Mouse (Mus musculus) lung, embryonic 15.5 days (tissue): ENCODE measurements at regions not wholly inside any gene's neighbourhood (a gene's known extent, or its start where the extent isn't known, plus 50 kb on each side); places are given as distances from the start of the nearest gene placed in this dataset.
A peak's percentile ranks its signal among the peaks of the same experiment; 100 is the strongest.

Source experiments
- ATAC-seq: fragments of 200-750 bp; cut with Nextera tagmentation; 2 replicates; pipeline ENCODE4 v1.8.0; 2017; ENCODE audit warnings: moderate number of reproducible peaks, borderline replicate concordance; ENCODE audit not compliant: low FRiP score, low TSS enrichment; ENCODE audit errors: extremely low read depth
- H3K27ac ChIP-seq: fragments of 300-500 bp; sonication (generic); 2 replicates; pipeline ENCODE4 v1.5.1; 2015; ENCODE audit warnings: moderate library complexity, mild to moderate bottlenecking, inconsistent platforms
- H3K27me3 ChIP-seq: fragments of 300-500 bp; sonication (generic); 2 replicates; pipeline ENCODE4 v1.6.1; 2015; ENCODE audit warnings: inconsistent platforms
- H3K36me3 ChIP-seq: fragments of 300-500 bp; sonication (generic); 2 replicates; pipeline ENCODE4 v1.6.1; 2015; ENCODE audit warnings: inconsistent platforms
- H3K4me1 ChIP-seq: fragments of 300-500 bp; sonication (generic); 2 replicates; pipeline ENCODE4 v1.6.1; 2015; ENCODE audit warnings: inconsistent platforms
- H3K4me2 ChIP-seq: fragments of 300-500 bp; sonication (generic); 2 replicates; pipeline ENCODE4 v1.6.1; 2015; ENCODE audit warnings: inconsistent platforms, mild to moderate bottlenecking, moderate library complexity
- H3K4me3 ChIP-seq: fragments of 300-500 bp; sonication (generic); 2 replicates; pipeline ENCODE4 v1.5.1; 2015; ENCODE audit warnings: mild to moderate bottlenecking, inconsistent platforms
- H3K9ac ChIP-seq: fragments of 300-500 bp; sonication (generic); 2 replicates; pipeline ENCODE4 v1.6.1; 2015; ENCODE audit warnings: inconsistent platforms
- H3K9me3 ChIP-seq: fragments of 300-500 bp; sonication (generic); 2 replicates; pipeline ENCODE4 v1.6.1; 2016; ENCODE audit warnings: inconsistent platforms
- WGBS: fragments of 180-500 bp; shearing (Covaris S2); methylation state at CpG from one replicate; pipeline ENCODE4 v1.1.7; 2015; 5-methylcytosine and 5-hydroxymethylcytosine counted together

DNA sequence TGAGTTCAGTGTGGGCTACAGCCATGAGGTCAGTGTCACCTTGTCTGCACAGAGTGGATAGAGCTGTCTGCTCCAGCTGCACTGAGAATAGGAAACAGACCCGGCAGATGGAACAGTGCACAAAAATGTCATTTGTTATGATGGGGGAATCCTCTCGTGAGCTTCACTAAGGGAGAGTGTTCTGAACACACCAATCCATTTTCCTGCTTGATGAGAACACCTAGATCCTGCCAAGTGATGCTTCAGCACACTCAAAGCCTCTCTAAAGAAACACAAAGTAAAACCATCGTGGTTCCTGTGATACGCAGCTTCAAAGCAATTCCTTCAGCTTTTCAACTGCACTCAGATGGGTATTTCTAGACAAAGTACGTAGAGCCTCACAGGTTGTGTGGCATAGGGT is 69.0 kb upstream of the Pdzrn3 start:
- WGBS = 57% methylated on average over 5 of the region's 5 CpGs
- ATAC-seq = no peak

DNA sequence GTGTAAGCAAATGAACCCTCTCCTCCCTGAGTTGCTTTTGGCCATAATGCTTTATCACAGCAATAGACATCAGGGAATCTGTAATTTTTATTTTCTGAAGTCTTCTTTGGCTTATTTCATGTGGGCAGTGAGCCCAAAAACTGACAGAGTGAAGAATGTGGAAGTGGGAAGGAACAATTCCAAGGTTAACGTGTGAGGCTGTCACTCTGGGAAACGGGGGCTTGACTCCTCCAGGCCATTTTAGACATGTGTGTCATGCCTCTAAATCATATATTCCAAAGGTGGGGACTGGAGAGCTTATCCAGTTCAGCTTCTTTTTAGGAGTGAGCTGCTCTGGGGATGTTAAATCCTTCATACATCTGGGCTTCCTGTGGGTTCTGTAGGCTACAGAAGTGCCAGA is 68.6 kb upstream of the Pdzrn3 start:
- 25% methylated on average over 2 of the region's 2 CpGs for WGBS
- no peak for ATAC-seq
- H3K4me2 ChIP-seq = no peak overlapping the region

More for the DNA sequence above, 69.0 kb upstream of the Pdzrn3 start:
- Histone ChIP-seq H3K4me3 (no peak overlapping the region), H3K4me2 (no peak overlapping the region), H3K4me1 (no peaks in the 10 kb centered on the region), H3K9ac (no peak overlapping the region), H3K36me3 (no peaks in the 10 kb centered on the region), H3K27me3 (no peaks in the 10 kb centered on the region), H3K27ac (no peak overlapping the region), H3K9me3 (no peaks in the 10 kb centered on the region)

DNA sequence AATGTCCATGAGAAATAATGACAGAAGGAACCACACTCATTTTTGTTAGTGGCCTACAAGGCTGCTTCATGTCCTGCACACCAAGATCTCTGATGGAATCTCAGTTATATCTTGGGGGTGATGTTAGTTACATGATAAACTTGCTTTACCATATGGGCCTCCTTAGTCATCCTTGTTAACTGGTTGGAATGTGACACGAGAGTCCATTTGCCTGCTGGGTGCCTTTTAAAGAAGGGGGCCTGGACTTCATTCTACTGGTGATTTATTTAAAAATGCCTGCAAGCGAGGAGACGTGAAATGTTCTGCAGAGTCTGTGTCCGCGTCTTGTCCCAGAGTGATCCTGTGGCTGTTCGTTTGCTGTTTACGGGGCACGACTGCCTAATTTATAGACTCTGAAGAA is 55.1 kb upstream of the Pdzrn3 start:
- H3K4me3 ChIP-seq = no peak overlapping the region
- H3K9ac ChIP-seq = no peak overlapping the region
- no peak overlapping the region for H3K4me2 ChIP-seq
- no peaks in the 10 kb centered on the region for H3K9me3 ChIP-seq
- peak; percentile 83; the same call in 1 of the 2 replicates for ATAC-seq
- H3K27ac ChIP-seq = no peak overlapping the region
- H3K27me3 ChIP-seq = no peaks in the 10 kb centered on the region
- no peaks in the 10 kb centered on the region for H3K4me1 ChIP-seq
- WGBS = 58% methylated on average over 8 of the region's 8 CpGs
- H3K36me3 ChIP-seq = no peaks in the 10 kb centered on the region

More for the DNA sequence above, 68.6 kb upstream of the Pdzrn3 start:
- Histone ChIP-seq H3K27me3 (no peaks in the 10 kb centered on the region), H3K9ac (no peak overlapping the region), H3K36me3 (no peaks in the 10 kb centered on the region), H3K27ac (no peak overlapping the region), H3K4me3 (no peak overlapping the region), H3K9me3 (no peaks in the 10 kb centered on the region), H3K4me1 (no peaks in the 10 kb centered on the region)

DNA sequence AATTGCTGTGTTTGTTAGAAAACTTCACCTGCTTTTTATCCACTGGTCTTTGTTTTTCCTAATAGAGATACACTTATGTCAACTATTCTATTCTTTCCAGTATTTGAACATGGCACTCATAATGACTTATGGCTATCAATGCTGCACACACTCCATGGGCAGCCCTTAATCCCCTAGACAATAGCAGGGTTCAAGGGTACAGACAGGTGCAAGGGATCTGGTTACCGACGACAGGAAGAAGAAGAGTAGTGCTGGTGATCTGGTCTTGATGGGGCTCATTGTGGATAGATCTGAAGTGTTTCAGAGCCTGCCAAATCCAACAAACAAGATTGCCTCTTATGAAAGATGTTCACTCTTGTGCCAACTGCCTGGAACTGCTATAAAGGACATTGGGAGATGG is 51.9 kb upstream of the Pdzrn3 start:
- 58% methylated on average over 2 of the region's 2 CpGs for WGBS
- no peak for ATAC-seq
- H3K27me3 ChIP-seq = no peaks in the 10 kb centered on the region
- no peak overlapping the region for H3K27ac ChIP-seq
- H3K9ac ChIP-seq = no peak overlapping the region
- H3K36me3 ChIP-seq = no peaks in the 10 kb centered on the region
- no peak overlapping the region for H3K4me2 ChIP-seq
- H3K4me3 ChIP-seq = no peak overlapping the region
- H3K9me3 ChIP-seq = no peaks in the 10 kb centered on the region
- H3K4me1 ChIP-seq = no peaks in the 10 kb centered on the region
